20 mouse cellular contexts compared by ENCODE assay signal in the genomic region with DNA sequence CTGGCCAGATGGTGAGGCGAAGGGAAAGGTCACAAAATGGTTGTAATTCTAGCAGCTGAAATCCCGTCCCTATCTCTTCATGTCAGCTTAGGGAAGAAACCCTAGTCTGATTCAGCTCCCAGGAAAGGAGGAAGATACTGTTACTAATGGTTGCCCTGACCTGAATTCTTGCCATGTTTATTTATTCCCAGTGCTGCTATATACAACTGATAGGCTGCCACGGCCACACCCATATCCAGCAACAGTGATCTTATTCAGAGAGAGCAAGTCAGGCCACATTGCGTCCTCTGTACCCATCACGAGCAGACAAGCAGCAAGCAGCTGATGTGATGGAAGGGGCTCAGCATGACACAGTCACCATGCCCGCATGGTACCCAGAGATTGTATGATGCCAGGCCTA.
DNase-seq lines count a peak whose midpoint lies in the region; ATAC-seq lines count a peak whose summit lies in the region.
"Had no signal": no experiment of that assay in that cellular context is flagged by ENCODE, and none has a peak within 500 bp of the region (broad histone marks: within the 10 kb centered on the region; RNA-seq: fewer than 3 reads in every experiment).

No protein-coding gene starts in this region.

- ATAC-seq in kidney, embryonic 14.5 days (ENCODE audit: low FRiP score, low TSS enrichment): peak; percentile 59
- no peak for ATAC-seq in megakaryocyte, adult 5-6 weeks (ENCODE audit: poor library complexity, severe bottlenecking)
- ATAC-seq: forebrain, embryonic 16.5 days; inflammation-experienced regulatory T-cells, adult 6 months had no signal

- DNase-seq in embryo, embryonic 10 days (ENCODE audit: low spot score): peak; percentile 53
- no peak for DNase-seq in embryo, embryonic 11 days
- no peak for DNase-seq in kidney, adult 8-10 months
- DNase-seq in yolk sac, embryonic 10.5 days (ENCODE audit: low spot score): peak; percentile 12
- DNase-seq in thymus, adult 18-20 months: no peak
- DNase-seq: adrenal gland, adult 2 months; cerebellum, adult 9-10 months; liver, embryonic 13.5 days; midbrain, embryonic 14.5 days; retina, postnatal 1 day had no signal

- no peak overlapping the region for H3K4me2 ChIP-seq in kidney, embryonic 14.5 days (replicated peaks; ENCODE audit: low read depth, low read length)
- H3K4me2 ChIP-seq: embryonic facial prominence, embryonic 15.5 days; hindbrain, embryonic 13.5 days; limb, embryonic 13.5 days; liver, embryonic 13.5 days had no signal

- no peak overlapping the region for H3K9ac ChIP-seq in kidney, embryonic 14.5 days (ENCODE audit: low read depth, low read length)
- H3K9ac ChIP-seq: embryonic facial prominence, embryonic 15.5 days; hindbrain, embryonic 13.5 days; limb, embryonic 13.5 days; liver, embryonic 13.5 days had no signal

- no peak overlapping the region for H3K27ac ChIP-seq in kidney, embryonic 14.5 days (ENCODE audit: low read depth, low read length)
- H3K27ac ChIP-seq: embryonic facial prominence, embryonic 15.5 days; hindbrain, embryonic 13.5 days; limb, embryonic 13.5 days; liver, embryonic 13.5 days; macrophage had no signal

- 28% methylated on average over 6 of the region's 6 CpGs for WGBS in kidney, embryonic 14.5 days

- 0 out of 2 replicates have a peak, but pooled peaks cover 7% of the 10 kb centered on the region for H3K4me1 ChIP-seq in kidney, embryonic 14.5 days (ENCODE audit: control insufficient read depth, insufficient read depth, low read length)
- H3K4me1 ChIP-seq in megakaryocyte, embryonic 14.5 days: no peaks in the 10 kb centered on the region
- H3K4me1 ChIP-seq: liver, embryonic 13.5 days had no signal

- H3K9me3 ChIP-seq in kidney, embryonic 14.5 days (ENCODE audit: control insufficient read depth, low read length): no peaks in the 10 kb centered on the region
- H3K9me3 ChIP-seq in megakaryocyte, embryonic 14.5 days: peaks cover 39% of the 10 kb centered on the region
- H3K9me3 ChIP-seq: embryonic facial prominence, embryonic 15.5 days; hindbrain, embryonic 13.5 days; limb, embryonic 13.5 days had no signal

- H3K36me3 ChIP-seq in kidney, embryonic 14.5 days (ENCODE audit: control insufficient read depth, insufficient read depth, low read length): no peaks in the 10 kb centered on the region
- H3K36me3 ChIP-seq in megakaryocyte, embryonic 14.5 days (replicated peaks; ENCODE audit: low read length): no peaks in the 10 kb centered on the region
- H3K36me3 ChIP-seq: embryonic facial prominence, embryonic 15.5 days; hindbrain, embryonic 13.5 days; limb, embryonic 13.5 days; liver, embryonic 13.5 days had no signal

- H3K27me3 ChIP-seq in kidney, embryonic 14.5 days (ENCODE audit: control insufficient read depth, insufficient read depth, low read length): no peaks in the 10 kb centered on the region
- H3K27me3 ChIP-seq in megakaryocyte, embryonic 14.5 days (replicated peaks): no peaks in the 10 kb centered on the region
- H3K27me3 ChIP-seq: embryonic facial prominence, embryonic 15.5 days; hindbrain, embryonic 13.5 days; liver, embryonic 13.5 days had no signal

- no peak overlapping the region for H3K4me3 ChIP-seq in kidney, embryonic 14.5 days (ENCODE audit: low read length)
- peak overlapping the region; percentile 33 for H3K4me3 ChIP-seq in megakaryocyte, embryonic 14.5 days (replicated peaks)
- H3K4me3 ChIP-seq: embryonic facial prominence, embryonic 15.5 days; hindbrain, embryonic 13.5 days; limb, embryonic 13.5 days; liver, embryonic 13.5 days; myocyte had no signal

Comparison
In these comparisons a context has a peak if more than half of its experiments do, and no peak if none do; other contexts are left out.
1. DNase-seq: peak in embryo, embryonic 10 days (single experiment) and yolk sac, embryonic 10.5 days (single experiment); none in embryo, embryonic 11 days (single experiment), kidney, adult 8-10 months (0 of 2) and thymus, adult 18-20 months (0 of 2).